Mouse (Mus musculus): ENCODE data around the gene Anp32b.

The Anp32b gene

DNA sequence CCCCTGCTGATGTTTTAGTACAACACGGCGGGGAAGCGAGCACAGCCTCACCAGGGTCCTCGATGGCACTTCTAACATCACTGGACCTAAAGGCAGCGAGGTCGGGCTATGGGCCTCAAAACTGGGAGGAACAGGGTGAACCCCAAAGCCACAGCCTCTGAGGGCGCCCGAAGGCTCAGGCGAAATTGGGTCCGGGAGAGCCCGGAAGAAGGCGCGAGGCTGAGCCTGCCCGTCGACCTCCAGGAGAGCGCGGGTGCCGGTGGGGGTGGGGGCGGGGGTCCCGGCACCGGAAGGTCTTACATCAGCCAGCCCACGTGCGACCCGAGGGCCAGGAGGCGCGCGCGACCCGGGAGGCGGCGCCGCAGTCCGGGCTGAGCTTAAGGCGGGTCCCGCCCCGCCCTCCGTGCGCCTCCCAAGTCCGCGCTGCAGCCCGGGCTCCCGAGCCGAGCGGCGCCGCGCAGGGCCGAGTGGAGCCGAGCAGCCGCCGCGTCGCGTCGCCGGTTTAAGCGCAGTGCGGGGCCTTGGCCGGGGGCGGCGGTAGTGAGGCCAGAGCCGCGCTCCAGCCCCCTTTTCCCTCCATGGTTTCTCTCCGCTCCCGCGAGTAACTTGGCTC is at the start of gene Anp32b:
Gene Anp32b, plus strand, starts transcription at position 384 of the 613 bp plus-strand sequence.
- peak; percentile 89 for DNase-seq (ENCODE audit: low read depth in 2 of 2, low spot score in 2 of 2)

DNA sequence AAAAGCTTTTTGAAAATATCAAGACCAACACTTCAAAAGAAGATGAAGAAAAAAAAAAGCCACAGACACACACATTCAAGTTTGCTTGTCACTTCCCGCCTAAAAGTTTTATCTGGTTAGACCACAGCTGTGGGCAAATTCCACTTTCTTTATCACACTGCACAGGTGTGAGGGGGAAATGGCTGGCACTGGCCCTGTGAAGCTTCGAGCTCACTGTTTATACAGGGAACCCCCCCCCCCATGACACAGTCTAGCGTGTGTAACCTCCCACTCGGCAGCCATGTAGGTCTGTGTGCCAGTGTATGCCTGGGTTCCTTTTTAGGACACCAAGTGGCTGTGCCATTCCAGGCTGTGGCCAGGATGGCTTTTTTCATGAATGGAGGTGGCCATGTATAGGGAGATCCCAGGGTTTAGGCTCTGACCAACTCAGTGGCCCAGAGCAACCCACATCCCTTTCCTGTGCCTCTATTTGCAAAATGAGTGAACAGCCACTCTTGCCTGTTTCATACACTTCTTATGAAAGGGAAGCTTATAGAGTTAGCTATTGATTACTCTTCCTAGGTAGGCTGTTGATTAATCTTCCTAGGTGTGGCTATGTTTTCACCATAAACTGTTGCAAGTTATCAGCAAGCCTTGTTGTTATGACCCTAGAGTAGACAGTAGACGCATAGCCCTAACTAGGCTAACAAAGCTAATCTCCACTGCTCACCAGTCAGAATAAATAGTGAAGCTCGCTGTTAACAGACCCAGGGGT is 46.5 kb upstream of the Anp32b start:
- peak; percentile 45 to 68 for DNase-seq (ENCODE audit: low read depth in 2 of 2, low spot score in 2 of 2)

DNA sequence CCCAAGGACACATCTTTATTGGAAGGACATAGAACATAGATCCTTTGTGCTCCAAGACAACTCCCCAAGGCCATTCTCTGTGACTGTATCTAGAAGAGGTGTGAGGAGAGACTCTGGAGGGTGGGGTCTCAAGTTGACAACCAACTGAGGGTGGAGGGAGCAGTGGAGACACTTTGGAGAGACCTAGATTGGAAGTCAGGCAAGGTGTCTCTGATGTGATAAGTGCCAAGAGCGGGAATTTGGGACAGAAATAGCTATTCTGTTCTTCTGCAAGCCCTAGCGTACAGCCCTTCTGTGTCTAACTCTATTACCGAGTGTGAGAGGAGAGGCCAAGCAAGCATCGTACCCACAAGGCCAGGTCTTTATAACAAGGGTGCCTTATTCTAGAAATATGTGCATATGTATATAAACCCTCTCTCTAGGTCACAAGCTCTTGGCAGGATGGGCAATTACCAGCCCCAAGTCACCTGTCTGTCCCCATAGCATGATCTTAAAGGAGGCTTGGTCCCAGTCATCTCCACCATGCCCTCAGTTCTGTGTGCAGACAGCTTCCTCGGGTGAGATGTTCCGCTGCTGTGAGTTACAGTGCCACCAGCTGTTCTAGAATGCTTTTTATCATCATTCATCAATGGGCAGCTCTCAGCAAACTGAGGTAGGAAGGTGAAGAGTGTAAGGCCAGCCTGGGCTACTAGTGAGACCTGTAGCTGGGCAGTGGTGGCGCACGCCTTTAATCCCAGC is 43.6 kb upstream of the Anp32b start:
- DNase-seq (ENCODE audit: low read depth in 2 of 2, low spot score in 2 of 2) = no peak

DNA sequence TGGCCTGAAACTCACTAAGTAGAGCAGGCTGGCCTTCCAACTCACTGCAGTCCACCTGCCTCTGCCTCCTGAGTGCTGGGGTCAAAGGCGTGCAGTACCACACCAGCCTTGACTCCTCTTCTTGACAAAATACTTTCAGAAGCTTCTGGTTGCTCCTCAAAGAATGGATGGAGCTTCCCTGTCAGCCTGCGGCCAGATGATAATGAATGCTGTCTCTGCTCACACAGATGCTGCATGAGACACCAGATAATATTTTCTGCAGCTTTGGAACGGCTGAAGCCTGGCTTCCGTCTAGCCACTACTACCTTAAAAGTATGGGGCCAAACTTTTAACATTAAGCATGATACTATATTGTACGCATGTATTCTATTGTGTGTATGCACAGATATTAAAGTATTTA is 40.0 kb upstream of the Anp32b start:
- DNase-seq (ENCODE audit: low read depth in 2 of 2, low spot score in 2 of 2) = no peak

DNA sequence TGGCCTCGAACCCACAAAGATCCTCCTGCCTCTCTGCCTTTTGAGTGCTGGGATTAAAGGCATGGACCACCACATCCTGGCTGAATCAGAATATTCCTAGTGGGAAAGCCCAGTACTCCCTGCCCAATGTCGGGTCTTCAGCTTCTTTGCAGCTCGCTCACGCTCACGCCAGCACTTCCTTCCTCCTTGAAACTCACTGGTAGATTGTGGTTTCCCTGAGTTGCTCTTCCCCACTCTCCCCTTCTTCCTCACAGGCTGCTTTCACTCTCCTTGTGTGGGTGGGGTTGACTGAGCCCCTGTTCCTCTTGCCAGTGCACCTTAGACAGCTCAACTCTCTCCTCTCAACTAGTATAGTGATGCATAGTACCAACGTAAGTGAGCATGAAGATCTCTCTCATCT is 39.2 kb upstream of the Anp32b start:
- peak in 1 of 2 experiments; percentile 38 for DNase-seq (ENCODE audit: low read depth in 2 of 2, low spot score in 2 of 2)

DNA sequence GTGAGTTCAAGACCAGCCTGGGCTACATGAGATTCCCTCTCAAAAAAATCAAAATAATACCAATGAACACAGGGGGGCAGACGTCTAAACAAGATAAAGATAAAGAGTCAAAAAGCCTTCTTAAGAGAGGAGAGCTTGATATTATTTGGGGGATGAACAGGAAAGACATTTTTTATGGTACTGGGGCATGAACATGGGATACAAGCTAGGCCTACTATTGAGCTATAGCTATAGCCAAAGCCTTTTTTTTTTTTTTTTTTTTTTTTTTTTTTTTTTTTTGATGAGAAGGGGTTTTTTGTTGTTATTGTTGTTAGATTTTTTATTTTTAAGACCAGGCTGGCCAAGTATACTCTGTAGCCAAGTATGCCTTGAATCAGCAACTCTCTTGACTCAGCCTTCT is 38.6 kb upstream of the Anp32b start:
- no peak for DNase-seq (ENCODE audit: low read depth in 2 of 2, low spot score in 2 of 2)

DNA sequence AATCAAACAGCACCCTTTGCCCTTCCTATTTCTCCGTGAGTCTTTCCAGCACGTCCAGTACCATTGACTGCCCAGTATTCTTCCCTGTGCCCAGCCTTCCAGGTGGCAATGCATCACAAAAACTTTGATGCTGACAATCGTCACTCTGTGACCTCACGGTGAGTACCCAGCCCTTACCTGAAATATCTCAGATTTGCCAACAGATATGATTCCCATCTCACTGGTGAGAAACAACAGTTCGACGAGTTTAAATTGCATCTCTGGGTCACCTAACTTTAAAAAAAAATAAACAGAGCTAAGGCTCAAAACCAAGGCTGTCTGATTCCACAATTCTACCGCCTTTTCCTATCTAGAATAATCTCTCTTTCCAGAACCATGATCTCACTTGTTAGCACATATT is 37.3 kb upstream of the Anp32b start, which contains the start of gene Hemgn:
Gene Hemgn, minus strand, starts transcription at position 101 of the 400 bp plus-strand sequence.
- no peak for DNase-seq (ENCODE audit: low read depth in 2 of 2, low spot score in 2 of 2)

DNA sequence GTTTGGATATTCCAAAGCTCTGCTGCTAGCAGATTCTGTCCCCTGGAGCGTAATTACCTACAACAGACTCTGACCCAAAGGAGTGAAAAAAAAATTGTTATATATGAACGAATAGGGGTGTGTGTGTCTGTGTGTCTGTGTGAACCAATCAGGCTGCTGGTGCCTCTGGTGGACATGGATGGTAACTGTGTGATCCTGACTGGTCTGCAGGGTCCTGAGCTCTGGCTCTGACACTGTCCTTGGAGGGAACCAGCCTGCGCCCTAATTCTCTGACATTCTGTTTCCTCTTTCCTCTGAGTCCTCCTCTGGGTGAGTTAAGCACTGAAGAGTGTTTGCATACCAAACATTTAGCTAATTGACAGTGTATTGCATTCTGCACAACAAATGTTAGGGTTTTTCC is 33.2 kb upstream of the Anp32b start:
- DNase-seq (ENCODE audit: low read depth in 2 of 2, low spot score in 2 of 2) = no peak

DNA sequence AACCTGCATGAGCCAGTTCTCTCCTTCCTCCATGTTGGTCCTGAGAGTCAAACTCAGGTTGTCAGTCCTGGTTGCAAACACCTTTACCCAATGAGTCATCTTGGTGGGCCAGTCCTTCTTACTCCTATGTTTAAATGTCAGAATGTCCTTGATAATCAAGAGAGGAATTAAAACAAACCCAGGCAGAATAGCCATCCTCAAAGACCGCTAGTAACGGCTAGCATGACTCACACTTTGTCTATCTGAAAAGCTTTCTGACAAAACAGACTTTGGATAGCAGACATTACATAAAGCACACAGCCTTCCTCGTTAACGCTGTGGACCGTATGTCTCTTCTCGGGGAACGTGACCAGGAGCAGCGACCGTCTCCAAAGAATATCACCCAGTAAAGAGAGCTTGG is 31.9 kb upstream of the Anp32b start:
- DNase-seq (ENCODE audit: low read depth in 2 of 2, low spot score in 2 of 2) = no peak

DNA sequence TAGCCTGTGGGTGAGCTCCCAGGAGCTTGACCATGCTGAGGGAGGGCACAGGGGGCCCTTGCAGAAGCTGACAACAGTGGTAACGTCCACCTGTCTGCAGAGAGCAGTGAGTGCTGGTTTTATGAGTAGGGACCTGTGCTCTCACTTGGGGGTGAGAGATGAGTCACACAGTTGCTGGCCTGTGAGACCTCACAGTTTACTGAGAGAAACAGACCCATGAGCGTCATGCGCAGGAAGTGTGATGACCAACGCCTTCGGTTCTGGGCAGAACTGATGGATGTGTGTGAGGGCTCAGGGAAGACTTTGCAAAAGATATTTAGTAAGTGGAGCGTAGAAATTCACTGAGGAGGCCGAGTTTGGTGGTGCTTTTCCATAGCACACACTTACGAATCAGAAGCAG is 28.1 kb upstream of the Anp32b start:
- no peak for DNase-seq (ENCODE audit: low read depth in 2 of 2, low spot score in 2 of 2)

DNA sequence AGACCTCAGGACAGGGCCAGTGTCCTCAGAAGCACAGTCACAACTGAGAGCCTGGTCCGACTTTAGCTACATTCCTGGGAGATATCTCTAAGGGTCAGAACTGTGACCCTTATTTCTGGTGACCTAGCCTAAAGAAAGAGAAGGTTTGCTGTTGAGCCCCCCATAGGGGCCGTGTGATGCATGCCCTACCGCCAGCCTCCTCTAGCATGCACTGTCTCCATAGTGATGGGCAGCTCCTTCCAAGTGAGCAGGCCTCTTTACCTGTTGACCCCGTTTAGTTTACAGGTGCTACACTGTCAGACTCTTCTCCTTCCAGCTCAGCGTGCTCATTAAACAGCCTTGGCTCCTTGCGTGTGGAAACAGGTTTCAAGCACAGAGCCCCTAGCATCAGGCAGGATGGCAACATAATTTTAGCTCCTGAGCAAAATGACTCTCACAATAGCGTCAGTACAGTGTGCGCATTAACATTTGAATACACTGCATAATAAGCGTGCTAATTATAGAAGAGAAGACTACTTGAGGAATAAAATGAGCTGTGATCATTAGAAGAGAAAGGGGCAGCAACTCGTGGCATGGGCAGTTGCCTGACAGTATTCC is 21.7 kb upstream of the Anp32b start:
- no peak for DNase-seq (ENCODE audit: low read depth in 2 of 2, low spot score in 2 of 2)

DNA sequence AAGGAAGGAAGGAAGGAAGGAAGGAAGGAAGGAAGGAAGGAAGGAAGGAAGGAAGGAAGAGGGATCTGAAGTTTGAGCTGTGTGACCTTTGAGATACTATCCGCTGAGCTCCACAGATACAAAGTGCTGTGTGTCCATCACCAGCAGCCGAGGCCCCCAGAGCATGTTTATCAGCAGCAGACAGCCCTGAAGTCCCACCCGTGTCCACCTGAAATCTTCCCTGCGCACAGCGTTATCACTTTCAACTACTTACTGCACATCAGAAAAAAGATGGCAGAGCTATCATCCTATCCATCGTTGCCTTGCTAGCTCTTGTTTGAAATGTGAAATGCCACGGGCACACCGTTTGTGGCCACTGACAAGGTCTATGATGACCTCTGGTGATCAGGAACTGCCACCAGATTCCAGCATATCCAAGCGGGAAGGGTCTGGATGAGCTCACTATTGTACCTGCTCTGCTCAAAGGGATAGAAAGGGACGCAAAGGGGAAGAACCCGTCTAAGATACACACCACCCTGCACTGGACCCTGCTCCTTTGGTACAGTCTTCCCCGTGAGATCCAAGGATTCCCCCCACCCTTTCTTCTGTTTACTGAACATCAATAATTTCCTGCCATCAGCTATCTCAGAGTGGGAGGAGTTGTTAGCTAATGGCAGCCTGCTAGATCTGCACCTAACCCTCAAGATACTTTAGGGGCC is 18.2 kb upstream of the Anp32b start:
- DNase-seq (ENCODE audit: low read depth in 2 of 2, low spot score in 2 of 2) = no peak

DNA sequence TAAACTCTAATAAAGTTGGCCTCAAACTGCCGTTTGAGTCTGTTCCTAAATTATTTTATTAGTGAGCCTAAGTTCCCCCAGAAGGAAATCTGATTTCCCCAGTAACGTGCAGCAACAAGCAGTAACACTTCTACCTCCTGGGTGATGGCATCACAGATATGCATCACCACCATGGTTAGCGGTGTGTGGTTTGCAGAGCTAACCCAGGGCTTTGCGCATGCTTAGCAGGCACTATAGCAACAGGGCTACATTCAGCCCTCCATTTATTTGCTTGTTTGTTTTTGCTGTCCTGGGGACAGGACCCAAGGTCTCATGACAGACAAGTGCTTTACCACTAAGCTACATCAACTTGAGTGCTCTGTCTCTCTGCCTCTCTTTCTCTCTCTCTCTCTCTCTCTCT is 8.2 kb upstream of the Anp32b start:
- DNase-seq (ENCODE audit: low read depth in 2 of 2, low spot score in 2 of 2) = peak; percentile 41 to 60

DNA sequence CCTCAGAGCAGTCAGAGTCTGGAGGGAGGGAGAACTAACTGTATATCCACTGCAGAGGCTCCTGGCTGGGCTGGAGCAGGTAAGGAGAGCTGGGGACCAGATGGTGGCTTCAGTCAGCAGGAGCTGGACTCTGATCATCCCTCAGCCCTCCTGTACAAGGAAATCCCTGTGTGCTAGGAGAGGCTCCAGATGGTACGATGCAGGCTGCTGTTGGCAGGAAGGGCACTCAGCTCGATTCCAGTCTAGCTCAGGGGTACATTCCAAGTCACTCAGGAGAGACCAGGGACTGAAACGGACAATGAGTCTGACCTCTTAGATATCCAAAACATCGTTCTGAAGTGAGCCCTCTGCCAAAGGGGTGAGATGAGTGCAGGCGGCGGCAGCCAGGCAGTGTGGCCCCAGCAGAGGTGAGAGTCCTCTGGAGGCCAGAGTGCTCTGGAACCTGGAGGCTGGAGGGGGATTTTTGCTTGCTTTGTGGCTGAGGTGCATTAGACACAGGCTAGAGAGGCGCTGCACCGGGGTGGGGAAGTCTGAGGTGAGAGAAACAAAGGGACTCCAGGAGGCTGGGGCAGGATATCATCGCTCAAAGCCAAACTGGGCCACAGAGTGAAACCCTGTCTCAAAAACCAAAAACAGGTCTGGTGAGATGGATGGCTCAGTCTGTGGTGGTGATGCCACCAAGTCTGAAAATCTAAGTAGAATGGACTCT is 5.3 kb upstream of the Anp32b start:
- DNase-seq (ENCODE audit: low read depth in 2 of 2, low spot score in 2 of 2) = no peak

DNA sequence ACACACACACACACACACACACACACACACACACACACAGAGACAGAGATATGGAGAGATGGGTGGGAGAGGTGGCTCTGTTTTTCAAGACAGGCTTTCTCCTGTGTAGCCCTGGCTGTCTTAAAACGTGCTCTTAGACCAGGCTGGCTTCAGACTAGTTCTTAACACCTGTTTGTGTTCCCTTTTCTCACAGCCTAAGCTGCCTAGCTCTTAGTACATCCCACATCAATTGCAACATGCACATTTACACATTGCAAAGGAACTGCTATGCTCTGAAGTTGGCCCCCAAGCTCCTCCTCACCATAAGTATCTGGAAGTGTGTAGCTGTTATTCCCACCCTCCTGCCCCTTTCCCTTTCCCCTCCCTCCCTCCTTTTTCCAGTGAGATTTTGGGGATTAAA is 3.2 kb upstream of the Anp32b start:
- no peak for DNase-seq (ENCODE audit: low read depth in 2 of 2, low spot score in 2 of 2)

DNA sequence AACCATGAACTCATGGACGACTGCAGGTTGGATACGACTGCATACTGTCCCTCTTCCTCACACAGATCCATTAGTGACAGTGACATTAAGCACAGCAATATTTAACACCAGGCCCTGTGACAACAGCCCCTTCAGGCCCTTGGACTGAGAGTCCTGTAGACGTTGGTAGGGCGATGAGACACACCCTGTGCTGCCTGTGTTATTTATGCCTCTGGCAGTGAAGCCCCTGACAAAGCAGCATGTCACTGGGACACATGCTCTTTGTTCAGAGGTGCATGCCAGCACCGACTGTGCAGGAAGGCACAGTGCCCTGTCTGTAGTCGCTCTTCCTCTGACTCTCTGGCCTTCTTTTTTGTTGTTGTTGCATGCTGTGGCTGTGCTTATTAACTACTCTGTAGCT is 1.8 kb upstream of the Anp32b start:
- no peak for DNase-seq (ENCODE audit: low read depth in 2 of 2, low spot score in 2 of 2)

DNA sequence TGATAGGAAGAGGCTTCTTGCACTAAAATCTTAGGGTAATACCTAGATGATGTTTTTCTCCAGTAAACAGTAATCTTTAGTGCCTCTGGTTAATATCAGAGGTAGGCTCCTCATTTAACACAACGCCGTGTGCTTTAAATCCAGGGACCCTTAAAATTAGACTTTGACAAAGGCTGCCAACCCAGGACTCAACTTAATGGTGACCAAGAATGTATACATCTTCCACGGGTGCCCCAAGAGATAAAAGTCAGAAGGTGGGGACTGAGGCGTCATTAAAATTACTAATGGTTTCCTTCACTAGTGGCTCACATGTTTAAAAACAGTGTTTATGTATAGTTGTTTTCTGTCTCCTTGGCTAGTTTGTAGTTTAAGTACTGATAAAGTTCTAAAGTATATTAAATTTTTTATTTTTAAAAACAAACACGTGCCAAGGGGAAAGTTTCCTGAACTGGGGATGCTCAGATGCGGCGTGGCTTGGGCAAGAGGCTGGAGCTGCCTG is 633 bp upstream of the Anp32b start:
- DNase-seq (ENCODE audit: low read depth in 2 of 2, low spot score in 2 of 2) = no peak

DNA sequence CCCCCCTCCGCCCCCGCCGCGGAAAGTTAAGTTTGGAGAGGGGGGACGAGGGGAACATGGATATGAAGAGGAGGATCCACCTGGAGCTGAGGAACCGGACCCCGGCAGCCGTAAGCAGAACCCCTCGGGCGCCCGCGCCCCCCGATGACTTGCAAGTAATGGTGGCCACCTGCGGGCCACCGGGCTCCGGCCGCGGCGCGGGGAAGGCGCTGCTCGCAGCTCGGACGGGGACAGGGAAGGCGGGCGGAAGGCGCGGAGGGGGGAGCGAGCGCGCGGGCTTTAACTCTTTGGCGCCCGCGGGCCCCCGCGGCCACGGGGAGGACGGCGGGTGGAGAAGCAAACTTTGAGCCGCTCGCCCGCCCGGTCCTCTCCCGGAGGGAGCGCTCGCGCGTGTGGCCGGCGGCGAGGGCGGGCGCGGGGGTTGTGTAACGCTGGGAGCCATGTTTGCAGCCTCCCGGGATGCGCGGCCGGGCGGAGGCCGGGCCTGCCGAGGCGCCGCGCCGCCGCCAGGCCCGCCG is 597 bp downstream of the Anp32b start:
- peak; percentile 43 to 67 for DNase-seq (ENCODE audit: low read depth in 2 of 2, low spot score in 2 of 2)

DNA sequence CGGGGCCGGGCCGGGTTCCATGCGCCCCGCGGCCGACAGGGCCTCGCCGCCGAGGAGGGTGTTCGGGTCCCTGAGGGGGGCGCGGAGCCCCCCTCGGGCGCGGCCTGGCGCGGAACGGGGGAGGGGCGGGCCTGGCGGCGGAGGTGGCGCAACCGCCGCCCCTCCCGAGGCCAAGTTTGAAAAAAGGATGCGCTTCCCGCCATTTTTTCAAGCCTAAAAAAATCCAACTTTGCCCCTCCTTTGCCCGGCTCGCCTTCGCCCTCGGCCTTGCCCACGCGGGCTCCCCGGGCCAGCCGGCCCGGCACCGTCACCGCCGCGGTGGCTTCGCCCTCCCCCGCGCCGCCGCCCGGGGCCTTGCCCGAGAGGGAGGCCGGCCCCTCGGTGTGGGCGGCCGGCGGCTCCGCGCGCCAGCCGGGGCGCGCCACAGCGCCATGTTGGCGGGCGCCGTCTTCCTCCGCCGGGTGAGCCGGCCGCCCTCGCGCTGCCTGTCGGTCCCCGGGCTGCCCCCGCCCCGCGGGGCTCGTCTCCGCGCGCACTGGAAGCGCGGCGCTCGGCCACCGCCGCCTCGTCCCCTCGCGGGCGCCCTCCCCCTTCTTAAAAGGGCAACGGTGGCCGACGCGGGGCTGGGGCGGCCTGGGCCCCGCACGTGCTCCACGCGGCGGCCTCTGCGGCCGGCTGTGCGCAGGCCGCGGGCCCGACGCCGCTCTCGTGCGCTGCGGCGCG is 1.2 kb downstream of the Anp32b start:
- peak; percentile 60 to 70 for DNase-seq (ENCODE audit: low read depth in 2 of 2, low spot score in 2 of 2)

DNA sequence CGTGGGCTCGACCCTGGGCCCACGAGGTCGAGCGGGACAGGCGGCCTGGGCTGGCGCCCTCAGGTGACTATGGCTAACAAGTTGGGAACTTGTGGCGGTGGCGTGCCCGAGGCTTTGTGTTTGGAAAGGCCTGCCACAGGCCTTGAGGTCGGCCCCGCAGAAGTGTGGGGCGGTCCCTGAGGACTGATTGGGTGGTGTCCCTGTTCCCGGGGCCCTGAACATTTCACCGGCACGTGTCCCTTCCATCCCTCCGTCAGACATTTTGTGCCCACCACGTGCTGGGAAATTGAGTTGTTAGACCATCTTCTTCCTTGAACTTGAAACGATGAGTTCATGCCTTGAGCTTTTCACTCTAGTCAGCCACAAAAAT is 1.8 kb downstream of the Anp32b start:
- DNase-seq (ENCODE audit: low read depth in 2 of 2, low spot score in 2 of 2) = peak; percentile 41 to 56
